Mouse (Mus musculus): Measurements from ENCODE around the gene Kl.

DNA sequence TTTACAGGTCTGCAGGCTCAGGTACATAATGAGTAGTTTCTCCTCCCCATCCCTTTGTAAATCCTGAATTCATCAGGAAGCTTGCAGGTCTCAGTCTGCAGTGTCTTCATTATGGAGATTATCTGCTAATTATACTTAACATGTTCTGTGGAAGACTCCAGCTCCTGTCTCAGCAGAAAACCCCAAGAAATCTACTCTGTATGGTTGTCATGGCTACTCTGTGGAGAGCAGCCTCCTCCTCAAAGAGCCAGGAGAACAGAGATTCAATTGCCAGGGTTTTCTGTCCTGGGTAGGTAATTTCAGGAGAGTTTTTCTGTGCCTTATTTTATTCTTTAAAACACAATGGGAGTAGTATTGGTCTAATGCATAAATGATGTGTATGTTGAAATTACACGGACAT lies 70.5 kb downstream of the Kl start:
- no peak for TF ChIP-seq CTCF (IDR thresholded peaks at IDR 0.05)
- TF ChIP-seq EP300 (IDR thresholded peaks at IDR 0.05), result no peak
